Mouse (Mus musculus) heart, embryonic 14.5 days (tissue): Measurements from ENCODE around the gene Krt6b. TPM values are rescaled to one million over a fixed set of nuclear protein-coding genes. Genes with fewer than 3 reads are reported as not detected.

Source experiments
- ATAC-seq: fragments of 200-750 bp; cut with Nextera tagmentation; 2 replicates; pipeline ENCODE4 v1.8.0; 2017; ENCODE audit warnings: low read depth, moderate TSS enrichment; ENCODE audit not compliant: insufficient number of reproducible peaks, insufficient read depth, low FRiP score
- H3K27ac ChIP-seq, 2 experiments: fragments of 200-500 bp in 1 of 2; fragments of 300-500 bp in 1 of 2; sonication (generic) in 1 of 2; replicated peaks in 1 of 2; 2 replicates each; pipeline ENCODE4 v1.5.1; 2012 to 2014; ENCODE audit warnings: low read depth in 2 of 2, low read length in 2 of 2, control low read depth in 1 of 2, mild to moderate bottlenecking in 1 of 2, mixed read lengths in 1 of 2; ENCODE audit not compliant: control insufficient read depth in 1 of 2, insufficient read depth in 1 of 2
- H3K27me3 ChIP-seq: fragments of 300-500 bp; sonication (generic); 2 replicates; pipeline ENCODE4 v1.6.1; 2014; ENCODE audit warnings: mild to moderate bottlenecking, low read length, control low read depth; ENCODE audit not compliant: control insufficient read depth, insufficient read depth
- H3K36me3 ChIP-seq: fragments of 300-500 bp; sonication (generic); 2 replicates; pipeline ENCODE4 v1.6.1; 2014; ENCODE audit warnings: mild to moderate bottlenecking, control low read depth, low read length, mixed read lengths; ENCODE audit not compliant: control insufficient read depth, insufficient read depth
- H3K4me1 ChIP-seq, 2 experiments: fragments of 200-500 bp in 1 of 2; fragments of 300-500 bp in 1 of 2; sonication (generic) in 1 of 2; 2 replicates each; pipeline ENCODE4 v1.6.1; 2012 to 2014; ENCODE audit warnings: low read length in 2 of 2, control low read depth in 1 of 2, mixed read lengths in 1 of 2; ENCODE audit not compliant: control insufficient read depth in 2 of 2, insufficient read depth in 2 of 2
- H3K4me2 ChIP-seq: fragments of 300-500 bp; sonication (generic); 2 replicates; pipeline ENCODE4 v1.6.1; 2014; ENCODE audit warnings: mild to moderate bottlenecking, low read length
- H3K4me3 ChIP-seq, 2 experiments: fragments of 200-500 bp in 1 of 2; fragments of 300-500 bp in 1 of 2; sonication (generic) in 1 of 2; 2 replicates each; pipeline ENCODE4 v1.5.1; 2012 to 2014; ENCODE audit warnings: low read length in 2 of 2, mild to moderate bottlenecking in 2 of 2, control low read depth in 1 of 2, low read depth in 1 of 2, moderate library complexity in 1 of 2; ENCODE audit not compliant: control insufficient read depth in 1 of 2, insufficient read depth in 1 of 2
- H3K9ac ChIP-seq: fragments of 300-500 bp; sonication (generic); 2 replicates; pipeline ENCODE4 v1.6.1; 2014; ENCODE audit warnings: mild to moderate bottlenecking, low read length
- H3K9me3 ChIP-seq: fragments of 300-500 bp; sonication (generic); 2 replicates; pipeline ENCODE4 v1.6.1; 2016; ENCODE audit warnings: low read length, control low read depth; ENCODE audit not compliant: control insufficient read depth
- WGBS: fragments of 180-500 bp; shearing (Covaris S2); extraction: QIAGEN DNeasy Blood & Tissue Kit; methylation state at CpG from one replicate; pipeline ENCODE4 v1.1.7; 2014; 5-methylcytosine and 5-hydroxymethylcytosine counted together
- polyA plus RNA-seq: library from polyadenylated mRNA; unstranded; fragments of >200 nt; fragmentation: Nextera tagmentation; extraction: Ambion mirVana; gene quantifications from 2 replicates; pipeline ENCODE4 v1.2.1, GENCODE M21; 2014

Krt6b gene
- polyA plus RNA-seq: not detected in 2 replicates

GRCm38 (mm10) chr15:101680187-101680586 lies at the start of gene Krt6b:
TSS of gene Krt6b (minus strand) at chr15:101680287.
- no peak for ATAC-seq

GRCm38 (mm10) chr15:101724686-101725085 lies 44.6 kb upstream of the Krt6b start:
- no peaks in the 10 kb centered on the region for H3K36me3 ChIP-seq
- H3K4me3 ChIP-seq: no peak overlapping the region
- H3K4me1 ChIP-seq: no peaks in the 10 kb centered on the region
- no peaks in the 10 kb centered on the region for H3K9me3 ChIP-seq
- H3K4me2 ChIP-seq: no peak overlapping the region
- peaks cover 10% of the 10 kb centered on the region for H3K27me3 ChIP-seq
- no peak for ATAC-seq
- WGBS: 32% methylated on average over 5 of the region's 5 CpGs
- H3K9ac ChIP-seq: no peak overlapping the region
- no peak overlapping the region for H3K27ac ChIP-seq

More at GRCm38 (mm10) chr15:101680187-101680586, at the start of gene Krt6b:
- WGBS: 86% methylated on average over 2 of the region's 2 CpGs
- H3K4me3 ChIP-seq: no peak within 1 kb of the TSS
- no peak within 1 kb of the TSS for H3K27ac ChIP-seq
- no peaks in the 10 kb centered on the region for H3K4me1 ChIP-seq
- no peaks in the 10 kb centered on the region for H3K36me3 ChIP-seq
- H3K27me3 ChIP-seq: no peaks in the 10 kb centered on the region
- no peak within 1 kb of the TSS for H3K4me2 ChIP-seq
- H3K9ac ChIP-seq: no peak within 1 kb of the TSS
- H3K9me3 ChIP-seq: no peaks in the 10 kb centered on the region

- no peaks in the 10 kb centered on the region for H3K36me3 ChIP-seq
- H3K9ac ChIP-seq: no peak overlapping the region
- no peak overlapping the region for H3K27ac ChIP-seq
- H3K4me3 ChIP-seq: no peak overlapping the region
- WGBS: 61% methylated on average over 3 of the region's 3 CpGs
- H3K9me3 ChIP-seq: no peaks in the 10 kb centered on the region
- H3K4me1 ChIP-seq: no peaks in the 10 kb centered on the region
- no peak overlapping the region for H3K4me2 ChIP-seq
- H3K27me3 ChIP-seq: 0 out of 2 replicates have a peak, but pooled peaks cover 9% of the 10 kb centered on the region
- no peak for ATAC-seq
Measured at GRCm38 (mm10) chr15:101715831-101716230, 35.7 kb upstream of the Krt6b start.

GRCm38 (mm10) chr15:101714356-101714755 lies 34.3 kb upstream of the Krt6b start:
- no peaks in the 10 kb centered on the region for H3K9me3 ChIP-seq
- no peak overlapping the region for H3K9ac ChIP-seq
- H3K4me1 ChIP-seq: no peaks in the 10 kb centered on the region
- 60% methylated on average over 5 of the region's 5 CpGs for WGBS
- H3K36me3 ChIP-seq: no peaks in the 10 kb centered on the region
- 0 out of 2 replicates have a peak, but pooled peaks cover 9% of the 10 kb centered on the region for H3K27me3 ChIP-seq
- H3K27ac ChIP-seq: no peak overlapping the region
- ATAC-seq: no peak
- no peak overlapping the region for H3K4me3 ChIP-seq
- H3K4me2 ChIP-seq: no peak overlapping the region

GRCm38 (mm10) chr15:101713731-101714130 lies 33.6 kb upstream of the Krt6b start:
- H3K27me3 ChIP-seq: 0 out of 2 replicates have a peak, but pooled peaks cover 9% of the 10 kb centered on the region

GRCm38 (mm10) chr15:101712720-101713119 lies 32.6 kb upstream of the Krt6b start, which contains the start of gene Krt5:
TSS of gene Krt5 (minus strand) at chr15:101712898.
- WGBS: 62% methylated on average over 13 of the region's 13 CpGs
- no peaks in the 10 kb centered on the region for H3K9me3 ChIP-seq
- H3K4me2 ChIP-seq: no peak within 1 kb of the TSS
- H3K36me3 ChIP-seq: no peaks in the 10 kb centered on the region
- H3K4me3 ChIP-seq: no peak within 1 kb of the TSS
- H3K9ac ChIP-seq: no peak within 1 kb of the TSS
- H3K27ac ChIP-seq: no peak within 1 kb of the TSS
- ATAC-seq: no peak
- H3K27me3 ChIP-seq: 0 out of 2 replicates have a peak, but pooled peaks cover 9% of the 10 kb centered on the region
- H3K4me1 ChIP-seq: no peaks in the 10 kb centered on the region

More at GRCm38 (mm10) chr15:101713731-101714130, 33.6 kb upstream of the Krt6b start:
- Histone ChIP-seq H3K9me3 (no peaks in the 10 kb centered on the region), H3K27ac (no peak overlapping the region), H3K36me3 (no peaks in the 10 kb centered on the region), H3K4me2 (no peak overlapping the region), H3K4me1 (no peaks in the 10 kb centered on the region), H3K9ac (no peak overlapping the region), H3K4me3 (no peak overlapping the region)
- WGBS: 60% methylated on average over 8 of the region's 8 CpGs
- no peak for ATAC-seq

- Histone ChIP-seq H3K27ac (no peak overlapping the region), H3K4me1 (no peaks in the 10 kb centered on the region), H3K4me2 (no peak overlapping the region), H3K36me3 (no peaks in the 10 kb centered on the region), H3K9me3 (no peaks in the 10 kb centered on the region), H3K9ac (no peak overlapping the region), H3K27me3 (0 out of 2 replicates have a peak, but pooled peaks cover 11% of the 10 kb centered on the region), H3K4me3 (no peak overlapping the region)
- 61% methylated on average over 11 of the region's 11 CpGs for WGBS
- no peak for ATAC-seq
Measured at GRCm38 (mm10) chr15:101708683-101709082, 28.6 kb upstream of the Krt6b start.

GRCm38 (mm10) chr15:101707454-101707853 lies 27.4 kb upstream of the Krt6b start:
- WGBS: 75% methylated on average over 9 of the region's 9 CpGs
- Histone ChIP-seq H3K4me1 (no peaks in the 10 kb centered on the region), H3K36me3 (no peaks in the 10 kb centered on the region), H3K4me2 (no peak overlapping the region), H3K27ac (no peak overlapping the region), H3K9ac (no peak overlapping the region), H3K9me3 (no peaks in the 10 kb centered on the region), H3K4me3 (no peak overlapping the region), H3K27me3 (0 out of 2 replicates have a peak, but pooled peaks cover 3% of the 10 kb centered on the region)
- no peak for ATAC-seq
